Mouse (Mus musculus) gastrocnemius, adult 18-20 months (tissue): ENCODE measurements at regions not wholly inside any gene's neighbourhood (a gene's known extent, or its start where the extent isn't known, plus 50 kb on each side); places are given as distances from the start of the nearest gene placed in this dataset.
A peak's percentile ranks its signal among the peaks of the same experiment; 100 is the strongest.

ENCODE experiments used
- DNase-seq: peaks from one replicate; pipeline ENCODE4 v3.0.0; 2021; ENCODE audit warnings: low spot score

GRCm38 (mm10) chr10:3630763-3631223 lies 90.8 kb downstream of the Iyd start:
- DNase-seq: peak; percentile 29

- DNase-seq: peak; percentile 22
Measured at GRCm38 (mm10) chr10:3633871-3634496, 93.9 kb downstream of the Iyd start.

- DNase-seq: no peak
Measured at GRCm38 (mm10) chr10:3644111-3644510, 96.1 kb upstream of the Plekhg1 start.

- no peak for DNase-seq
Measured at GRCm38 (mm10) chr10:3645030-3645429, 95.1 kb upstream of the Plekhg1 start.

GRCm38 (mm10) chr10:3646151-3646910 lies 93.8 kb upstream of the Plekhg1 start:
- no peak for DNase-seq

GRCm38 (mm10) chr10:3647811-3648731 lies 92.1 kb upstream of the Plekhg1 start:
- no peak for DNase-seq

- DNase-seq: no peak
Measured at GRCm38 (mm10) chr10:3649983-3650382, 90.2 kb upstream of the Plekhg1 start.

GRCm38 (mm10) chr10:3650561-3650960 lies 89.6 kb upstream of the Plekhg1 start:
- DNase-seq: no peak

GRCm38 (mm10) chr10:3652522-3652921 lies 87.6 kb upstream of the Plekhg1 start:
- DNase-seq: peak; percentile 15

- DNase-seq: no peak
Measured at GRCm38 (mm10) chr10:3656081-3656480, 84.1 kb upstream of the Plekhg1 start.

- DNase-seq: no peak
Measured at GRCm38 (mm10) chr10:3662156-3662555, 78.0 kb upstream of the Plekhg1 start.

- DNase-seq: no peak
Measured at GRCm38 (mm10) chr10:3662571-3662970, 77.6 kb upstream of the Plekhg1 start.

GRCm38 (mm10) chr10:3663296-3663695 lies 76.9 kb upstream of the Plekhg1 start:
- DNase-seq: no peak

GRCm38 (mm10) chr10:3684481-3684880 lies 55.7 kb upstream of the Plekhg1 start:
- DNase-seq: peak; percentile 64
